In genomic region chr5:140873736-140874307, GRCm38 (mm10) we compare ENCODE assay signal across 15 mouse cellular contexts. TPM values are rescaled to one million over a fixed set of nuclear protein-coding genes. Genes with fewer than 3 reads are reported as not detected.
A peak's percentile ranks its signal among the peaks of the same experiment; 100 is the strongest.
DNase-seq lines count a peak whose midpoint lies in the region; ATAC-seq and TF ChIP-seq lines count a peak whose summit lies in the region.
"Had no signal": no experiment of that assay in that cellular context is flagged by ENCODE, and none has a peak within 500 bp of the region (broad histone marks: within the 10 kb centered on the region; RNA-seq: fewer than 3 reads in every experiment).

No protein-coding gene starts in this region.

- TF ChIP-seq EP300 in heart, postnatal 0 days (IDR thresholded peaks at IDR 0.05; ENCODE audit: low read depth): no peak
- no peak for TF ChIP-seq EP300 in heart, adult 2 months (IDR thresholded peaks at IDR 0.05; ENCODE audit: insufficient read depth, low read depth, low read length)
- no peak for TF ChIP-seq EP300 in lung, postnatal 0 days (IDR thresholded peaks at IDR 0.05)

- no peak for TF ChIP-seq POLR2A in heart, adult 2 months (IDR thresholded peaks at IDR 0.05; ENCODE audit: insufficient read depth, low read depth, low read length)

- no peak overlapping the region for H3K9ac ChIP-seq in heart, postnatal 0 days (replicated peaks; ENCODE audit: low read depth, low read length)
- H3K9ac ChIP-seq in heart, adult 2 months (ENCODE audit: low read depth, low read length): no peak overlapping the region
- no peak overlapping the region for H3K9ac ChIP-seq in lung, embryonic 16.5 days (ENCODE audit: low read length)
- no peak overlapping the region for H3K9ac ChIP-seq in lung, postnatal 0 days (replicated peaks; ENCODE audit: low read depth)
- peak overlapping the region; percentile 46; the same call in 1 of the 2 replicates for H3K9ac ChIP-seq in stomach, embryonic 16.5 days (ENCODE audit: low read length)
- H3K9ac ChIP-seq: forebrain, postnatal 0 days had no signal

- H3K79me2 ChIP-seq in heart, adult 2 months (replicated peaks; ENCODE audit: control insufficient read depth, insufficient read depth, low read length): no peaks in the 10 kb centered on the region

- H3K36me3 ChIP-seq in heart, postnatal 0 days (replicated peaks; ENCODE audit: control insufficient read depth, insufficient read depth, low read length): no peaks in the 10 kb centered on the region
- no peaks in the 10 kb centered on the region for H3K36me3 ChIP-seq in heart, adult 2 months (ENCODE audit: control insufficient read depth, insufficient read depth, low read length)
- H3K36me3 ChIP-seq in lung, embryonic 16.5 days (ENCODE audit: control insufficient read depth, insufficient read depth, low read length): no peaks in the 10 kb centered on the region
- no peaks in the 10 kb centered on the region for H3K36me3 ChIP-seq in lung, postnatal 0 days (ENCODE audit: insufficient read depth, low read length)
- H3K36me3 ChIP-seq in stomach, embryonic 16.5 days (ENCODE audit: control insufficient read depth, insufficient read depth, low read length): no peaks in the 10 kb centered on the region

- no peak for ATAC-seq in heart, postnatal 0 days (ENCODE audit: insufficient read depth, low read depth)
- ATAC-seq in lung, embryonic 16.5 days (ENCODE audit: low read depth): no peak
- ATAC-seq in lung, postnatal 0 days: no peak
- no peak for ATAC-seq in stomach, embryonic 16.5 days (ENCODE audit: insufficient read depth, low FRiP score)
- ATAC-seq: Patski had no signal

- intact Hi-C loops in heart, adult 2 months (cut with DNase I): loop anchor here (10.0 kb wide), 1 partner anchor 201 kb away; no protein-coding TSS in a partner anchor
- intact Hi-C loops in left cerebral cortex, adult 2 months (cut with DNase I): loop anchor here (1.0 to 5.0 kb wide), 3 partner anchors 88 to 1448 kb away; no protein-coding TSS in a partner anchor

- no peaks in the 10 kb centered on the region for H3K9me3 ChIP-seq in heart, postnatal 0 days (replicated peaks; ENCODE audit: control insufficient read depth, low read length)
- no peaks in the 10 kb centered on the region; the same call in 1 of the 2 replicates for H3K9me3 ChIP-seq in lung, embryonic 16.5 days (ENCODE audit: control insufficient read depth, low read length)
- no peaks in the 10 kb centered on the region for H3K9me3 ChIP-seq in lung, postnatal 0 days (ENCODE audit: low read length)
- no peaks in the 10 kb centered on the region for H3K9me3 ChIP-seq in stomach, embryonic 16.5 days (replicated peaks; ENCODE audit: control insufficient read depth, low read length)

- peak overlapping the region; percentile 42; the same call in 1 of the 2 replicates for H3K4me2 ChIP-seq in heart, postnatal 0 days (ENCODE audit: low read depth, low read length)
- peak overlapping the region; percentile 34; the same call in 1 of the 2 replicates for H3K4me2 ChIP-seq in lung, embryonic 16.5 days (ENCODE audit: low read depth, low read length)
- no peak overlapping the region for H3K4me2 ChIP-seq in lung, postnatal 0 days (replicated peaks; ENCODE audit: low read depth, low read length)
- peak overlapping the region; percentile 40; the same call in 1 of the 2 replicates for H3K4me2 ChIP-seq in stomach, embryonic 16.5 days (ENCODE audit: low read depth, low read length)

- no peak overlapping the region for H3K27ac ChIP-seq in heart, postnatal 0 days (ENCODE audit: low read depth)
- no peak overlapping the region for H3K27ac ChIP-seq in heart, adult 2 months
- H3K27ac ChIP-seq in lung, embryonic 16.5 days (ENCODE audit: low read length): no peak overlapping the region
- H3K27ac ChIP-seq in lung, postnatal 0 days (ENCODE audit: low read length): no peak overlapping the region
- H3K27ac ChIP-seq in stomach, embryonic 16.5 days (ENCODE audit: low read length): peak overlapping the region; percentile 84
- H3K27ac ChIP-seq in left cerebral cortex, adult 2 months: no peak overlapping the region
- H3K27ac ChIP-seq: macrophage had no signal

- no peak for DNase-seq in heart, postnatal 0 days (ENCODE audit: low spot score)
- no peak for DNase-seq in heart, adult 2 months
- no peak for DNase-seq in lung, postnatal 0 days (ENCODE audit: low spot score)
- peak; percentile 55 for DNase-seq in induced T-regulatory cell, adult 2 months (ENCODE audit: low read depth)
- no peak for DNase-seq in left cerebral cortex, adult 2 months (ENCODE audit: extremely low spot score in 1 of 2, low spot score in 2 of 2)
- DNase-seq: adrenal gland, adult 8-10 months; cerebellum, postnatal 25 days; forebrain, postnatal 0 days; gastrocnemius, postnatal 25 days; kidney, adult 11 months had no signal

- H3K4me1 ChIP-seq in heart, postnatal 0 days (ENCODE audit: control insufficient read depth, insufficient read depth): 0 out of 2 replicates have a peak, but pooled peaks cover 5% of the 10 kb centered on the region
- H3K4me1 ChIP-seq in heart, adult 2 months (ENCODE audit: control insufficient read depth, insufficient read depth, low read length): no peaks in the 10 kb centered on the region
- H3K4me1 ChIP-seq in lung, embryonic 16.5 days (replicated peaks; ENCODE audit: control insufficient read depth, insufficient read depth, low read length): peaks cover 23% of the 10 kb centered on the region
- peaks cover 7% of the 10 kb centered on the region; the same call in 1 of the 2 replicates for H3K4me1 ChIP-seq in lung, postnatal 0 days (ENCODE audit: insufficient read depth, low read depth, low read length)
- H3K4me1 ChIP-seq in stomach, embryonic 16.5 days (ENCODE audit: control insufficient read depth, insufficient read depth, low read length): peaks cover 28% of the 10 kb centered on the region

- H3K27me3 ChIP-seq in heart, postnatal 0 days (ENCODE audit: control insufficient read depth, insufficient read depth, low read length): 0 out of 2 replicates have a peak, but pooled peaks cover 9% of the 10 kb centered on the region
- no peaks in the 10 kb centered on the region for H3K27me3 ChIP-seq in heart, adult 2 months (ENCODE audit: control insufficient read depth, insufficient read depth, low read length)
- no peaks in the 10 kb centered on the region; the same call in 1 of the 2 replicates for H3K27me3 ChIP-seq in lung, embryonic 16.5 days (ENCODE audit: control insufficient read depth, insufficient read depth, low read depth, low read length)
- no peaks in the 10 kb centered on the region for H3K27me3 ChIP-seq in lung, postnatal 0 days (replicated peaks; ENCODE audit: insufficient read depth, low read length)
- H3K27me3 ChIP-seq in stomach, embryonic 16.5 days (ENCODE audit: control insufficient read depth, insufficient read depth, low read length): no peaks in the 10 kb centered on the region
- H3K27me3 ChIP-seq: CH12.LX had no signal

- no peak overlapping the region for H3K4me3 ChIP-seq in heart, postnatal 0 days (ENCODE audit: low read depth, low read length)
- no peak overlapping the region for H3K4me3 ChIP-seq in heart, adult 2 months
- no peak overlapping the region for H3K4me3 ChIP-seq in lung, embryonic 16.5 days (ENCODE audit: low read length)
- H3K4me3 ChIP-seq in lung, postnatal 0 days (ENCODE audit: low read depth, low read length): no peak overlapping the region
- H3K4me3 ChIP-seq in stomach, embryonic 16.5 days (replicated peaks; ENCODE audit: low read length): no peak overlapping the region
- H3K4me3 ChIP-seq in left cerebral cortex, adult 2 months: no peak overlapping the region

- TF ChIP-seq CTCF in heart, postnatal 0 days (IDR thresholded peaks at IDR 0.05; ENCODE audit: low read depth): no peak
- TF ChIP-seq CTCF in heart, adult 2 months (IDR thresholded peaks at IDR 0.05): no peak
- no peak for TF ChIP-seq CTCF in lung, postnatal 0 days (IDR thresholded peaks at IDR 0.05)
- no peak for TF ChIP-seq CTCF in left cerebral cortex, adult 2 months (IDR thresholded peaks at IDR 0.05)

- WGBS in heart, postnatal 0 days: 72% methylated on average over 6 of the region's 6 CpGs
- WGBS in heart, adult 2 months: 54% methylated on average over 6 of the region's 6 CpGs
- 43% methylated on average over 6 of the region's 6 CpGs for WGBS in lung, embryonic 16.5 days
- 54% methylated on average over 6 of the region's 6 CpGs for WGBS in lung, postnatal 0 days
- 63% methylated on average over 6 of the region's 6 CpGs for WGBS in stomach, embryonic 16.5 days

RNA-seq across cellular contexts. Expression of gene Gna12, which starts 43.6 kb away (rescaled TPM):
- 132 and 145 TPM in 2 replicates for total RNA-seq in heart, postnatal 0 days (2014; rRNA removed; ENCODE audit: low replicate concordance)
- polyA plus RNA-seq in heart, postnatal 0 days (2015; fragmentation: Nextera tagmentation; extraction: Ambion mirVana): 13.4 and 13.9 TPM in 2 replicates
- total RNA-seq in heart, adult 2 months (2021): 100 to 1,000 TPM; 118 to 136 TPM
- polyA plus RNA-seq in heart, adult 2 months (2012; rRNA removed): 117 and 136 TPM in 2 replicates
- 8.4 and 8.5 TPM in 2 replicates for polyA plus RNA-seq in lung, embryonic 16.5 days (2015; fragmentation: Nextera tagmentation; extraction: Ambion mirVana)
- polyA plus RNA-seq in lung, postnatal 0 days (2015; fragmentation: Nextera tagmentation; extraction: Ambion mirVana): 25.4 and 32.0 TPM in 2 replicates
- polyA plus RNA-seq in stomach, embryonic 16.5 days (2015; fragmentation: Nextera tagmentation; extraction: Ambion mirVana): 6.9 and 7.2 TPM in 2 replicates
- total RNA-seq in left cerebral cortex, adult 2 months (2021): 10 to 100 TPM; 62.2 to 67.6 TPM
